Mouse (Mus musculus) embryonic facial prominence, embryonic 10.5 days (tissue): ENCODE data around the gene Gm26558. TPM values are rescaled to one million over a fixed set of nuclear protein-coding genes. Genes with fewer than 3 reads are reported as not detected.

Experiments
- DNase-seq: peaks from one replicate; pipeline ENCODE4 v3.0.0-alpha.2; 2017; ENCODE audit warnings: low spot score
- H3K27ac ChIP-seq: fragments of 300-500 bp; sonication (generic); replicated peaks from 2 replicates; pipeline ENCODE4 v1.5.1; 2016; ENCODE audit warnings: mild to moderate bottlenecking
- H3K27me3 ChIP-seq: fragments of 300-500 bp; sonication (generic); replicated peaks from 2 replicates; pipeline ENCODE4 v1.6.1; 2016; ENCODE audit warnings: low read depth, mild to moderate bottlenecking; ENCODE audit not compliant: poor library complexity, severe bottlenecking
- H3K36me3 ChIP-seq: fragments of 300-500 bp; sonication (generic); replicated peaks from 2 replicates; pipeline ENCODE4 v1.6.1; 2016; ENCODE audit warnings: mild to moderate bottlenecking, moderate library complexity
- H3K4me1 ChIP-seq: fragments of 300-500 bp; sonication (generic); 2 replicates; pipeline ENCODE4 v1.6.1; 2016
- H3K4me3 ChIP-seq: fragments of 300-500 bp; sonication (generic); 2 replicates; pipeline ENCODE4 v1.5.1; 2016; ENCODE audit warnings: mild to moderate bottlenecking, moderate library complexity
- H3K9me3 ChIP-seq: fragments of 300-500 bp; sonication (generic); 2 replicates; pipeline ENCODE4 v1.6.1; 2016; ENCODE audit warnings: mild to moderate bottlenecking
- WGBS: fragments of 180-500 bp; shearing (Covaris S2); methylation state at CpG from one replicate; pipeline ENCODE4 v1.1.7; 2016; 5-methylcytosine and 5-hydroxymethylcytosine counted together
- polyA plus RNA-seq: library from polyadenylated mRNA; unstranded; fragments of >200 nt; fragmentation: Nextera tagmentation; extraction: Ambion mirVana; gene quantifications from 2 replicates; pipeline ENCODE4 v1.2.1, GENCODE M21; 2016

The Gm26558 gene
- polyA plus RNA-seq, 1 experiment from 2014 or later: 3.6 TPM

GRCm38 (mm10) chr2:70614745-70615351 is 47.1 kb downstream of the Gm26558 start:
- DNase-seq: no peak
- Histone ChIP-seq H3K4me3 (no peak overlapping the region), H3K36me3 (no peaks in the 10 kb centered on the region), H3K4me1 (peaks cover under 1% of the 10 kb centered on the region; the same call in 1 of the 2 replicates), H3K27ac (no peak overlapping the region), H3K9me3 (peaks cover 5% of the 10 kb centered on the region; the same call in 1 of the 2 replicates), H3K27me3 (no peaks in the 10 kb centered on the region)
- 89% methylated on average over 7 of the region's 7 CpGs for WGBS

Other genes with a start within 250 kb of the Gm26558 start
- gene Sp5, start 187.2 kb downstream of the Gm26558 start, polyA plus RNA-seq: 1.4 and 2.1 TPM in 2 replicates
- 0.87 and 1.2 TPM in 2 replicates for gene Erich2, start 153.3 kb downstream of the Gm26558 start, polyA plus RNA-seq
- 0.47 and 0.91 TPM in 2 replicates for gene Gad1, start 109.0 kb downstream of the Gm26558 start, polyA plus RNA-seq
- gene Gorasp2, start 532 bp downstream of the Gm26558 start, polyA plus RNA-seq: 156 and 157 TPM in 2 replicates
- 29.2 TPM in 2 replicates for gene Tlk1, start 163.6 kb upstream of the Gm26558 start, polyA plus RNA-seq